Mouse (Mus musculus) adrenal gland, postnatal 10 days (tissue): Measurements from ENCODE around the gene Unc5a. TPM values are rescaled to one million over a fixed set of nuclear protein-coding genes. Genes with fewer than 3 reads are reported as not detected.

Source experiments
- total RNA-seq, 2 experiments: library from RNA; stranded (reverse); gene quantifications; 2 replicates each; pipeline ENCODE4 v1.2.3; 2021

The Unc5a gene
- total RNA-seq, 2 experiments from 2014 or later: 6.5 to 8.8 TPM

Other genes with a start within 250 kb of the Unc5a start
- 1 to 10 TPM in 1 of 2 experiments, under 1 TPM in 1; 0.85 to 2.1 TPM for gene Cdhr2, start 247.9 kb upstream of the Unc5a start, total RNA-seq
- gene Gprin1, start 199.5 kb upstream of the Unc5a start, total RNA-seq: 1 to 10 TPM; 3.4 to 4.8 TPM
- gene Sncb, start 182.8 kb upstream of the Unc5a start, total RNA-seq: 1 to 10 TPM; 1.8 to 4.2 TPM
- gene Eif4e1b, start 165.4 kb upstream of the Unc5a start, total RNA-seq: under 1 TPM in 1 of 2 experiments, not detected in 1; 0.12 TPM
- gene Tspan17, start 160.0 kb upstream of the Unc5a start, total RNA-seq: 10 to 100 TPM; 31.8 to 36.3 TPM
- 1 to 10 TPM; 1.7 to 2.0 TPM for gene Hk3, start 72.0 kb downstream of the Unc5a start, total RNA-seq
- gene Uimc1, start 150.9 kb downstream of the Unc5a start, total RNA-seq: 10 to 100 TPM; 26.0 to 27.6 TPM
- gene Zfp346, start 155.9 kb downstream of the Unc5a start, total RNA-seq: 10 to 100 TPM; 32.3 to 40.5 TPM
- not detected for gene Gm17617, start 184.1 kb downstream of the Unc5a start, total RNA-seq
- 10 to 100 TPM; 22.3 to 28.2 TPM for gene Fgfr4, start 203.2 kb downstream of the Unc5a start, total RNA-seq